Mouse (Mus musculus) CH12.LX (cell line): ENCODE results near the gene Bcl2l15.
A peak's percentile ranks its signal among the peaks of the same experiment; 100 is the strongest.

Source experiments
- CTCF ChIP-seq, 2 experiments: IDR thresholded peaks in 1 of 2; conservative IDR thresholded peaks in 1 of 2; 2 replicates each; pipeline ENCODE4 v1.5.1; 2011 to 2012; ENCODE audit warnings: low read depth in 2 of 2, low read length in 2 of 2, improper control_type of control experiment in 1 of 2, inconsistent platforms in 1 of 2, mild to moderate bottlenecking in 1 of 2, moderate library complexity in 1 of 2
- EP300 ChIP-seq: IDR thresholded peaks from 2 replicates; pipeline ENCODE4 v1.6.1; 2011; ENCODE audit warnings: low read length, improper control_type of control experiment
- IRF4 ChIP-seq: IDR thresholded peaks from 2 replicates; pipeline ENCODE4 v1.6.1; 2014; ENCODE audit warnings: low read depth, mild to moderate bottlenecking, inconsistent platforms, low read length, improper control_type of control experiment
- MAX ChIP-seq: IDR thresholded peaks from 2 replicates; pipeline ENCODE4 v1.6.1; 2011; ENCODE audit warnings: low read length, improper control_type of control experiment
- POLR2A ChIP-seq: IDR thresholded peaks from 2 replicates; pipeline ENCODE4 v1.6.1; 2011; ENCODE audit warnings: low read depth, mild to moderate bottlenecking, improper control_type of control experiment, low read length
- POLR2AphosphoS2 ChIP-seq: IDR thresholded peaks from 2 replicates; pipeline ENCODE4 v1.6.1; 2011; ENCODE audit warnings: low read depth, low read length, improper control_type of control experiment
- USF1 ChIP-seq: IDR thresholded peaks from 2 replicates; pipeline ENCODE4 v1.6.1; 2014; ENCODE audit warnings: low read depth, mild to moderate bottlenecking, inconsistent platforms, low read length, improper control_type of control experiment

- TF ChIP-seq CTCF (conservative IDR thresholded peaks at IDR 0.05 in 1 of 2, IDR thresholded peaks at IDR 0.05 in 1 of 2; ENCODE audit: low read depth in 2 of 2, low read length in 2 of 2) = no peak
- peak; percentile 63 for TF ChIP-seq POLR2A
- TF ChIP-seq EP300 = peak; percentile 38; the same call in 1 of the 2 replicates
- TF ChIP-seq IRF4 = peak; percentile 87
- no peak for TF ChIP-seq USF1
- no peak for TF ChIP-seq MAX
- 0 out of 2 replicates have a peak, but pooled peaks have one; percentile 37 for TF ChIP-seq POLR2AphosphoS2
Observed at GRCm38 (mm10) chr3:103857036-103857805, 24.8 kb downstream of the Bcl2l15 start.
